Mouse (Mus musculus): ENCODE results near the gene Ubap2.

Ubap2 gene

DNA sequence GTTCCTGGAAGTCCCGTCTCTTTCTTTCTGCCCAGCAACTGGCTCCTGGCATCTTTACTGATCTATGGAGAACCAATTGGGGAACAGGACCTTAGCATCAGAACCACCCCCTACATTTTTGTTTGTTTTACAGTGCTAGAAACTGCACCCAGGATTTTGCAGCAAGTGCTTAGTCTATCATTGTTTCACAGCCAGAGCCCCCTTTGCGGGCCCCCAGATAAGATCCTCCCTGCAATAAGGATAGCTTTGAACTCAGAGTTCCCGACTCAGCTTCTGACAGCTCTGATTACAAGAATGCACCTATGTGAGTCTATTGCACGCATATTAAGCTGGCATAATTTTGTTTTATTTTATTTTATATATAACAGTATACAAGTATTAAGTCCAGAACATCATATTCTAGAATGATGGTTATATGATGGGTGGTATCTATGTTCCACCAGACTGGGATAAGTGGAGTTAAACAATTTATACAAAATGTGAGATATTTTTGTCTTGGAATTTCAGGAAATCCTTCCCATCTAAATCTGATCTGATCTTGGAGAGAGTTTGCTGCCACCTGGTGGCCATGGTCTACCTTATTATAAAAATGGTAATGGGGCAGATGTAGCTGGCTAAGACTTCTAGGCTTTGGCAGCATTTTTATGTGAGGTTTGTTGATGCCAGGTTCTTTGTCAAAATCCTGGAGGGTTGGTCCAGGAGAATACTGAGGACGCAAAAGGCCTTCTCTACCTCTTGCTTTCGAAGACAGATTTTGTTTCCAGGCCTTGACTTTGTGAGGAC is 109.1 kb downstream of the Ubap2 start:
- DNase-seq (ENCODE audit: extremely low spot score, low spot score) = peak; percentile 73

DNA sequence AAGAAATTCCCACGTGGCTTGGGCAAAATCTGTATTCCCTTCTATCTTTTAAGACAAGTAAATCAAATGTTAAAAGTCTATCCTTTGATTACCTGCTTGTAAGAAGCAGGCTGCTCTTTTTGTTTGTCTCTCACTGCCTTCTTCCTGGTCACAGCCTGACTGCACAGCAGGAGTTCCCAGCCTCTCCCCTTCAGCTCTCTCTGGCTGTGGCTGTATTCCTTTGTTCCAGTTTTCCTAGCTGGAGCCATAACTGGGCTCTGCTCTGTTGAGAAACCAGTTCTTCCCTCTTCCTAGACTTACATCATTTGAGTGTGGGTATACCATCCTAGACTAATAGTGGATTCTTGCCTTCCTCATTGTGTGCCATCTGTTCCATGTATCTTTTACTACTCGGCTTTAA is 110.0 kb downstream of the Ubap2 start:
- DNase-seq (ENCODE audit: extremely low spot score, low spot score) = no peak

DNA sequence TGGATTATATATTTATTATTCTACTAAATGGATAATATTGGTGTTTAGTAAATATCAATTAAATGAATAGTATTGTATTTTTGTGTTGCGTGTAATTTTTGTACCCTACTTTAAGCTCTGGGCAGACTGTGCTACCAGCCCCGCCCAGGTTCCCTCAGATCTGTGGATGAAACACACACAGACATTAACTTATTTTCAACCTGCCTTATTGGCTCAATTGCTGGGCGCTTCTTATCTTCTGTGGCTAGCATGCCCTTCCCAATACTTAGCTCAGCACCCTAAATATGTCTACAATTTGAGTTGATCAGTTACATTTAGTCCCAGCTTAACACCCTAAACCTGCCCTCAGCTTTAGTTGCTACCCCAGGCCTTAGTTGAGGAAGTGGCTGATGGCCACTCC is 113.7 kb downstream of the Ubap2 start:
- DNase-seq (ENCODE audit: extremely low spot score, low spot score) = no peak

DNA sequence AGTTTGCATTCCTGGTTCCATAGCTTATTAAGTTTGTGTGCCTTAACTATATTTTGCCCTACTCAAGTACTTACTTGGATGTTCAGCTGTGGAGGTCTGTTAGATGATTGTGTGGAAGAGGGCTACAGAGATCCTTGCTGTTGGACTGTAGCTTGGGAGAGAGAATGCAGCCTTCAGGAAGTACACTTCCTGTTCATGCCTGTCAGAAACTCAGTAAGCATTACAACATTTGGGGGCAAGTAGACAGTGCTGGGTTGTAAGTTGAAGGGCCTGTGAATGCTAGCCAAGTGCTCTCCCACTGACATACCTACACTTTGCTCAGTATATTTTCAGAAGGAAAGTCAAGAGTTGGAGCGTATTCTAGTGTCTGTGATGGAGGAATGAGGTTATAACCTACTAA is 116.7 kb downstream of the Ubap2 start:
- DNase-seq (ENCODE audit: extremely low spot score, low spot score) = no peak

DNA sequence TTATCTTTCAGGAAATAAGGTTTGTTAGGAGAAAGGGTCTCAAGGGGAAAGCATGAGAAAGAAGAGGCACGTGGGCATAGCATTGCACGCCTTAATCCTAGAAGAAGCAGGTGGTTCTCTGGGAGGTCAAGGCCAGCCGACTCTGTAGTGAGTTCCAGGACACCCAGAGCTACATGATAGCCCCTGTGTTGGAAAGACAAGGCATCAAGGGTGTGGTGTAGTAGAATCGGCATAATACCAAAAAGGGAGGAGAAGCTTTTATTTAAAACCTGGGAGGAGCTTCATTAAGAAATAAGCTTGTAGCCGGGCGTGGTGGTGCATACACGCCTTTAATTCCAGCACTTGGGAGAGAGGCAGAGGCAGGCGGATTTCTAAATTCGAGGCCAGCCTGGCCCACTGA is 118.0 kb downstream of the Ubap2 start:
- DNase-seq (ENCODE audit: extremely low spot score, low spot score) = no peak

DNA sequence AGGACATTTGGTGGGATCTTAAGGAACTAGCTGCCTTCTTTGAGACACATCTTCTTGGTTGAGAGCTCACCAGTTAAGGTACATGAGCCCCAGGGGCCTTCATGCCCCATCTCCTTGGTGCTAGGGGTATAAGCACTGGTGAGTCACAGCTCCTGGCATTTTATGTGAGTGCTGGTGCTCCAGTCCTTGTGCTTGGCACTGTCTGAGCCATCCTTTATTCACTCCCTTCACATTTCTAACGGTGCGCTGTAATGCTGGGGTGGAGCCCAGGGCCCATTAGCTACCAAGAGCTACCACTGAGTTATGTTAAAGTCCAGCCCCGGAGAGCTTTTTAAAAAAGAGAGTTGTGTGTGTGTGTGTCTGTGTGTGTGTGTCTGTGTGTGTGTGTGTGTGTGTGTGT is 121.8 kb downstream of the Ubap2 start:
- no peak for DNase-seq (ENCODE audit: extremely low spot score, low spot score)

DNA sequence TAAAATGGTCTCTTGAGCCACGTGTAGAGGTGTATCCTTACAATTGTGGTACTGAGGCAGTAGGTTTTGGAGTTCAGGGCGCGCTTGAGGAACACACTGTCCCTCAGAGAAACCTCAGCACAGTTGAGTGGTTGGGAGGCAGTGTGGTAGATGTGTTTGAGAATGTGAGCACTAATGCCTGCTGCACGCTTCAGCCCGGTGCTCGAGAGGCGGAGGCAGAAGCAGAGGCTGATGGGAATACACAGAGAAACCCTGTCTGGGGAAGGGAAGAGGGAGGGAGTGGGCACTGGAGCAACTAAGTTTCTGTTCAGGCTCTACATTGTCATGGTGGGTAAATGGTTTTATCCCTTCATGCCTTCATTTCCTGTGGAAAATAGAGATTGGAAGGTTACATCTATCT is 123.8 kb downstream of the Ubap2 start:
- no peak for DNase-seq (ENCODE audit: extremely low spot score, low spot score)

DNA sequence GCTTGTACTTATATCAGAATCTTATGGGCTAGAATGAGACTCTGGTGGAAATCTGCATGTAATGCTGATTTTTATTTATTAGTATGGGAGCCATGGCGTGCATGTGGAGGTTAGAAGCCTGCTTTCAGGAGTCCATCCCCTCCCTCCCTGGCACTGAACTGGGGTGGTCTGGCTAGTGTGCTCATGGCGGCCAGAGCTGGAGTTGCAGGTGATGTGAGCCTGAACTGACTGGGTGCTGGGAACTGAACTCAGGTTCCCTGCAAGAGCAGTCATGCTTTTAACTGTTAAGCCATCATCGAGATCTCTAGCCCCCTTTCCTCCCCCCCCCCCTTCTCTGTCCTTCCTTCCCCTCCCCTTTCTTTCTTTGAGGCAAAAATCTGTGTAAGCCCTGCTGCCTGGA is 125.1 kb downstream of the Ubap2 start:
- no peak for DNase-seq (ENCODE audit: extremely low spot score, low spot score)

Measured in neural tube, embryonic 10.5 days (tissue).